Mouse (Mus musculus): ENCODE results near the gene Nisch. TPM values are rescaled to one million over a fixed set of nuclear protein-coding genes. Genes with fewer than 3 reads are reported as not detected.

Nisch gene
- total RNA-seq, 1 experiment: 169 TPM

GRCm38 (mm10) chr14:31194441-31194840 is 22.3 kb downstream of the Nisch start:
- Histone ChIP-seq H3K9me3 (ENCODE audit: control insufficient read depth, insufficient read depth, low read depth, low read length) (no peaks in the 10 kb centered on the region), H3K4me3 (ENCODE audit: insufficient read depth in 1 of 2, low read depth in 1 of 2, low read length in 2 of 2, poor library complexity in 1 of 2, severe bottlenecking in 1 of 2) (no peak overlapping the region), H3K36me3 (ENCODE audit: control insufficient read depth, insufficient read depth, low read length, poor library complexity, severe bottlenecking) (peaks cover 50% of the 10 kb centered on the region), H3K9ac (ENCODE audit: insufficient read depth, low read depth, low read length, poor library complexity, severe bottlenecking) (no peak overlapping the region), H3K27ac (ENCODE audit: insufficient read depth, low read depth, low read length, poor library complexity, severe bottlenecking) (no peak overlapping the region), H3K4me1 (ENCODE audit: control insufficient read depth in 2 of 2, insufficient read depth in 2 of 2, low read length in 2 of 2, poor library complexity in 1 of 2) (no peaks in the 10 kb centered on the region)
- in situ Hi-C loops (cut with MboI; ENCODE audit: low sequenced_read_pairs in 2 of 2, unreplicated experiment in 2 of 2): no loop called here
- no peak for TF ChIP-seq ZNF384 (IDR thresholded peaks at IDR 0.05; ENCODE audit: low read depth, low read length)
- TF ChIP-seq ZC3H11A (IDR thresholded peaks at IDR 0.05; ENCODE audit: borderline replicate concordance, low read depth, low read length): no peak
- TF ChIP-seq HCFC1 (IDR thresholded peaks at IDR 0.05; ENCODE audit: borderline replicate concordance, insufficient read depth, low read length): no peak
- no peak for TF ChIP-seq CHD2 (IDR thresholded peaks at IDR 0.05; ENCODE audit: low read depth, low read length)
- TF ChIP-seq MAFK (IDR thresholded peaks at IDR 0.05; ENCODE audit: insufficient read depth, low read depth, low read length): no peak
- no peak for DNase-seq (ENCODE audit: low read depth, low spot score)

GRCm38 (mm10) chr14:31193791-31194190 is 23.0 kb downstream of the Nisch start:
- Histone ChIP-seq H3K27ac (ENCODE audit: insufficient read depth, low read depth, low read length, poor library complexity, severe bottlenecking) (no peak overlapping the region), H3K9ac (ENCODE audit: insufficient read depth, low read depth, low read length, poor library complexity, severe bottlenecking) (no peak overlapping the region), H3K9me3 (ENCODE audit: control insufficient read depth, insufficient read depth, low read depth, low read length) (no peaks in the 10 kb centered on the region), H3K4me3 (ENCODE audit: insufficient read depth in 1 of 2, low read depth in 1 of 2, low read length in 2 of 2, poor library complexity in 1 of 2, severe bottlenecking in 1 of 2) (no peak overlapping the region), H3K36me3 (ENCODE audit: control insufficient read depth, insufficient read depth, low read length, poor library complexity, severe bottlenecking) (peaks cover 53% of the 10 kb centered on the region), H3K4me1 (ENCODE audit: control insufficient read depth in 2 of 2, insufficient read depth in 2 of 2, low read length in 2 of 2, poor library complexity in 1 of 2) (no peaks in the 10 kb centered on the region)
- no peak for DNase-seq (ENCODE audit: low read depth, low spot score)
- no peak for TF ChIP-seq MAFK (IDR thresholded peaks at IDR 0.05; ENCODE audit: insufficient read depth, low read depth, low read length)
- TF ChIP-seq ZNF384 (IDR thresholded peaks at IDR 0.05; ENCODE audit: low read depth, low read length): no peak
- no peak for TF ChIP-seq CHD2 (IDR thresholded peaks at IDR 0.05; ENCODE audit: low read depth, low read length)
- no peak for TF ChIP-seq HCFC1 (IDR thresholded peaks at IDR 0.05; ENCODE audit: borderline replicate concordance, insufficient read depth, low read length)
- TF ChIP-seq ZC3H11A (IDR thresholded peaks at IDR 0.05; ENCODE audit: borderline replicate concordance, low read depth, low read length): no peak
- in situ Hi-C loops (cut with MboI; ENCODE audit: low sequenced_read_pairs in 2 of 2, unreplicated experiment in 2 of 2): no loop called here

GRCm38 (mm10) chr14:31191936-31192335 is 24.8 kb downstream of the Nisch start:
- Histone ChIP-seq H3K36me3 (ENCODE audit: control insufficient read depth, insufficient read depth, low read length, poor library complexity, severe bottlenecking) (peaks cover 67% of the 10 kb centered on the region), H3K4me3 (ENCODE audit: insufficient read depth in 1 of 2, low read depth in 1 of 2, low read length in 2 of 2, poor library complexity in 1 of 2, severe bottlenecking in 1 of 2) (no peak overlapping the region), H3K9ac (ENCODE audit: insufficient read depth, low read depth, low read length, poor library complexity, severe bottlenecking) (no peak overlapping the region), H3K9me3 (ENCODE audit: control insufficient read depth, insufficient read depth, low read depth, low read length) (no peaks in the 10 kb centered on the region), H3K27ac (ENCODE audit: insufficient read depth, low read depth, low read length, poor library complexity, severe bottlenecking) (no peak overlapping the region), H3K4me1 (ENCODE audit: control insufficient read depth in 2 of 2, insufficient read depth in 2 of 2, low read length in 2 of 2, poor library complexity in 1 of 2) (no peaks in the 10 kb centered on the region)
- TF ChIP-seq ZNF384 (IDR thresholded peaks at IDR 0.05; ENCODE audit: low read depth, low read length): no peak
- TF ChIP-seq MAFK (IDR thresholded peaks at IDR 0.05; ENCODE audit: insufficient read depth, low read depth, low read length): no peak
- TF ChIP-seq CHD2 (IDR thresholded peaks at IDR 0.05; ENCODE audit: low read depth, low read length): no peak
- no peak for TF ChIP-seq ZC3H11A (IDR thresholded peaks at IDR 0.05; ENCODE audit: borderline replicate concordance, low read depth, low read length)
- TF ChIP-seq HCFC1 (IDR thresholded peaks at IDR 0.05; ENCODE audit: borderline replicate concordance, insufficient read depth, low read length): no peak
- in situ Hi-C loops (cut with MboI; ENCODE audit: low sequenced_read_pairs in 2 of 2, unreplicated experiment in 2 of 2): no loop called here
- no peak for DNase-seq (ENCODE audit: low read depth, low spot score)

- in situ Hi-C loops (cut with MboI; ENCODE audit: low sequenced_read_pairs in 2 of 2, unreplicated experiment in 2 of 2): no loop called here
These were observed 27.4 kb downstream of the Nisch start for GRCm38 (mm10) chr14:31189348-31189747.

GRCm38 (mm10) chr14:31188771-31189181 is 28.0 kb downstream of the Nisch start:
- in situ Hi-C loops (cut with MboI; ENCODE audit: low sequenced_read_pairs in 2 of 2, unreplicated experiment in 2 of 2): no loop called here
- Histone ChIP-seq H3K36me3 (ENCODE audit: control insufficient read depth, insufficient read depth, low read length, poor library complexity, severe bottlenecking) (peaks cover 79% of the 10 kb centered on the region), H3K27ac (ENCODE audit: insufficient read depth, low read depth, low read length, poor library complexity, severe bottlenecking) (no peak overlapping the region), H3K4me3 (ENCODE audit: insufficient read depth in 1 of 2, low read depth in 1 of 2, low read length in 2 of 2, poor library complexity in 1 of 2, severe bottlenecking in 1 of 2) (no peak overlapping the region), H3K9me3 (ENCODE audit: control insufficient read depth, insufficient read depth, low read depth, low read length) (no peaks in the 10 kb centered on the region), H3K9ac (ENCODE audit: insufficient read depth, low read depth, low read length, poor library complexity, severe bottlenecking) (no peak overlapping the region), H3K4me1 (ENCODE audit: control insufficient read depth in 2 of 2, insufficient read depth in 2 of 2, low read length in 2 of 2, poor library complexity in 1 of 2) (no peaks in the 10 kb centered on the region)
- TF ChIP-seq MAFK (IDR thresholded peaks at IDR 0.05; ENCODE audit: insufficient read depth, low read depth, low read length): no peak
- no peak for TF ChIP-seq CHD2 (IDR thresholded peaks at IDR 0.05; ENCODE audit: low read depth, low read length)
- no peak for TF ChIP-seq ZC3H11A (IDR thresholded peaks at IDR 0.05; ENCODE audit: borderline replicate concordance, low read depth, low read length)
- TF ChIP-seq ZNF384 (IDR thresholded peaks at IDR 0.05; ENCODE audit: low read depth, low read length): no peak
- no peak for TF ChIP-seq HCFC1 (IDR thresholded peaks at IDR 0.05; ENCODE audit: borderline replicate concordance, insufficient read depth, low read length)
- no peak for DNase-seq (ENCODE audit: low read depth, low spot score)

More at GRCm38 (mm10) chr14:31189348-31189747, 27.4 kb downstream of the Nisch start:
- Histone ChIP-seq H3K4me3 (ENCODE audit: insufficient read depth in 1 of 2, low read depth in 1 of 2, low read length in 2 of 2, poor library complexity in 1 of 2, severe bottlenecking in 1 of 2) (no peak overlapping the region), H3K36me3 (ENCODE audit: control insufficient read depth, insufficient read depth, low read length, poor library complexity, severe bottlenecking) (peaks cover 74% of the 10 kb centered on the region), H3K4me1 (ENCODE audit: control insufficient read depth in 2 of 2, insufficient read depth in 2 of 2, low read length in 2 of 2, poor library complexity in 1 of 2) (no peaks in the 10 kb centered on the region), H3K9me3 (ENCODE audit: control insufficient read depth, insufficient read depth, low read depth, low read length) (no peaks in the 10 kb centered on the region), H3K27ac (ENCODE audit: insufficient read depth, low read depth, low read length, poor library complexity, severe bottlenecking) (no peak overlapping the region), H3K9ac (ENCODE audit: insufficient read depth, low read depth, low read length, poor library complexity, severe bottlenecking) (no peak overlapping the region)
- DNase-seq (ENCODE audit: low read depth, low spot score): no peak
- no peak for TF ChIP-seq MAFK (IDR thresholded peaks at IDR 0.05; ENCODE audit: insufficient read depth, low read depth, low read length)
- TF ChIP-seq CHD2 (IDR thresholded peaks at IDR 0.05; ENCODE audit: low read depth, low read length): no peak
- no peak for TF ChIP-seq ZC3H11A (IDR thresholded peaks at IDR 0.05; ENCODE audit: borderline replicate concordance, low read depth, low read length)
- TF ChIP-seq HCFC1 (IDR thresholded peaks at IDR 0.05; ENCODE audit: borderline replicate concordance, insufficient read depth, low read length): no peak
- TF ChIP-seq ZNF384 (IDR thresholded peaks at IDR 0.05; ENCODE audit: low read depth, low read length): no peak

Data from ES-E14 (cell line).